Mouse (Mus musculus) mature B cell (primary cell): ENCODE data around the gene Etnk1.
"Not testable (repeated sequence)": the region's sequence is repeated elsewhere in the genome, so short reads cannot be mapped to it uniquely, and the experiment has no call there.

ENCODE experiments used
- in situ Hi-C: fragments of 300-500 bp; cut with MboI; formaldehyde crosslinking; loops from 2 replicates; pipeline ENCODE4 v1.14.3; 2019

Etnk1 gene

GRCm38 (mm10) chr6:143170166-143170960 lies 3.3 kb downstream of the Etnk1 start:
- in situ Hi-C loops, result no loop called here

DNA sequence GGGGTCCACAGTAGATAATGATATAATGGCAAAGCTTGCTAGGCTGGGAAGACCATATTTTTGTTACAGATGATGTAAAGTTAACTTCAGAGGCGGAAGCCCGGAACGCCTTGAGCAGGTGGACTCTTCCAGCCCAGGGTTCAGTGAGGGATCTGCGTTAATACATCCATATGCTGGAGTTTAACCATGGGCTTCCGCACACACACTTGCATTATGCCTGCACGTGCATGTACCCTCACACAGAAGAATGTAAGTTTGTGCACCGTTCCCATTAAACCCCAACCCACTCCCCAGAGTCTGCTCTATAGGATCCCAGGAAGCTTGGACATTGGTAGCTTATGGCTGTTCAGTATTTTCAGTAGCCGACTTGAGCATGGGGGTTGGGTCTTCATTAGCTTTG lies 4.0 kb downstream of the Etnk1 start:
- in situ Hi-C loops, result no loop called here

DNA sequence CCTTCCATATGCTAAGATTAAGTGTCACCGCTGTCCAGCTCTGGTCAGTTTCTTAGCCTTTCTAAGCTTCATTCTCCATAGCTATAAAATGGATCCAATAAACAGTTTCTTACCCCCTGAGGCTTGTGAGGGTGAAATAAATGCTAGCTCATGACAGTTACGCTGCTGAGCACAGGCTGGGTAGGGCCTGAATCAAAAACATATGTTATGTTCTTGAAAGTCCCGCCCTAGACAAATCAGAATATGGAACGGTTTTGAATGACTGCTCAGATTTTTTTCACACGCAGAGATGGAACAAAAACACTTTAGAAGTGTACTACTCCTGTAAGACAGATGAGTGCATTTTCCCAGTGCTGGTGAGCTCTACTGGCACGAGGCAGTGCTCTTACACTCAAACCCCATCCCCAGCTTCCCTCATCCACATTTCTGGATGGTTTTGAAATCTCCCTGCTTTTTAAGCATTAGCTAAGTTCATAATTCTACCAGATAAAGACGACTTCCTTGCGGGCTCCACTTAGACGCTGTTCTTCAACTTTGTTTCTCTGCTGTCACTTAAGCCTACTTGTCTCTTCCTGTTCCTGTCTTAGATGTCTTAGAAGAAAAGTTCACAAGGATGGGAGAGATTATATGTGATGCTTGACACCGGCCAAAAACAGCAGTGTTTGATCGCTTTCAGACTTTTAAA lies 4.9 kb downstream of the Etnk1 start:
- in situ Hi-C loops, result no loop called here

- in situ Hi-C loops, result not testable (repeated sequence)
Observed at GRCm38 (mm10) chr6:143172683-143173082, 5.7 kb downstream of the Etnk1 start.

GRCm38 (mm10) chr6:143174226-143174625 lies 7.2 kb downstream of the Etnk1 start:
- in situ Hi-C loops, result no loop called here

- in situ Hi-C loops, result no loop called here
Observed at GRCm38 (mm10) chr6:143174906-143175656, 8.1 kb downstream of the Etnk1 start.

DNA sequence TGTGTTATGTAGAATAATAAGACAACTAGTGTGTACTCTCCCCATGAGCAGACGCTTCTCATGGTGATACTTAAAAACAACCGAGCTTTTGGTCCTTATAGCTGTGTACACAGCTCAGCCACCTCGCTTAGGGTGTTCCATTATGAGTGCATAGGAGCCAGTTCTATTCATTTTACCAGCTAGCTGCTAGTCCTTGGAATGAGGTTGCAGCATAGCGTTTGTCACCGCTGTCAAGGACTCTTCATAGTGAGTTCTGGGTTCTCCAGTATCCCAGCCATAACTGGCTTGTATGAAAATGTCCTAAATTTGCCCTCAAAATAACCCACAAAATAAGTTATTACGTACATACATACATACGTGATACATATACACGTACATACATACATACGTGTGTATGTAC lies 9.1 kb downstream of the Etnk1 start:
- in situ Hi-C loops, result no loop called here

DNA sequence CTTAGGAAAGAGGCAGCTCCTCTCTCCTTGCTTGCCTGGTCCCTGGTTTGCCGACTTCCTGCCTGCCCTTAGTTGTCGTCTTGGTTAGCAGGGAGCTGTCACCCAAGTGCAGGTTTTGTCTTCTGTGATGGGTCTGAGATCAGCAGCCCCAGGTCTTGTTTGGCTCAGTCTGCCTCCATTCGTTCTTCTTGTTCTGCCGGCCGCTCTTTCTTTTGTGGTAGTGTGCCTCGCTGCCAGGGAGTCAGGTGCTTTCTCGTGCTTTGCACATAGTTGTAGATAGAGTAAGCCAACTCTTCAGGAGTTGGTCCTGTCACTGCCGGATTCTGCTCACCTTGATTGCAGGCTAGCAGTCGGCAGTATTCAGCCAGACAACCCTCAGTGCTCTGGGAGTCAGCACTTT lies 9.6 kb downstream of the Etnk1 start:
- in situ Hi-C loops, result no loop called here

DNA sequence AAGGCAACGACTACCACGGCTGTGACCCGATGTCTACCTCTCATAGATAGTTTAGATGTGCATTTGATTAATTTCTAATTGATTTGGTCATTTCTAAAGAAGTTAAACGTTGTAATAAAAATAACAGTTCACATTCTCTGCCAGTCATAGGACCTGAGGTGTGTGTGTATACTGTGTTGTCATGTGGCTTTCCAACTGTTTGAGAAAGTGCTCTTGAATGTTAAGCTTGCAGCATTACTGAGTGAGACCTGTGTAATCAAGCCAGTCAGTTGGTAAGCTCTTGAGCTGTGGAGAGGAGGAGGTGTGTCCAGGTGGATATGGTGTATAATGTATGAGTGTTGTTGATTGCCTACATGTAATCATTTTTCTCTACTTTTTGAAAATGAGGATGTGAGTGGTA lies 12.2 kb downstream of the Etnk1 start:
- in situ Hi-C loops, result no loop called here

- in situ Hi-C loops, result no loop called here
Observed at GRCm38 (mm10) chr6:143179733-143180132, 12.7 kb downstream of the Etnk1 start.

DNA sequence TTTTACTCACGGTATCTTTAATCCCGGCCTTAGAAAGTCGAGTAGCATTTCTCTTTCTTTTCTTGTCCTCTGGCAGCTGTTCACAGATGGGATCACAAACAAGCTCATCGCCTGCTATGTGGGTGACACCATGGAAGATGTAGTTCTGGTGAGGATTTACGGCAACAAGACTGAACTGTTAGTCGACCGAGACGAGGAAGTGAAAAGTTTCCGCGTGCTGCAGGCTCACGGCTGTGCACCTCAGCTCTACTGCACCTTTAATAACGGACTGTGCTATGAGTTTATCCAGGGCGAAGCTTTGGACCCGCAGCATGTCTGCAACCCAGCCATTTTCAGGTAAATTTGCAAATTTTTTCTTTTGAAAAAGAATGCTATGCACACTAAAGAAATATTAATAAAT lies 13.5 kb downstream of the Etnk1 start:
- in situ Hi-C loops, result no loop called here

DNA sequence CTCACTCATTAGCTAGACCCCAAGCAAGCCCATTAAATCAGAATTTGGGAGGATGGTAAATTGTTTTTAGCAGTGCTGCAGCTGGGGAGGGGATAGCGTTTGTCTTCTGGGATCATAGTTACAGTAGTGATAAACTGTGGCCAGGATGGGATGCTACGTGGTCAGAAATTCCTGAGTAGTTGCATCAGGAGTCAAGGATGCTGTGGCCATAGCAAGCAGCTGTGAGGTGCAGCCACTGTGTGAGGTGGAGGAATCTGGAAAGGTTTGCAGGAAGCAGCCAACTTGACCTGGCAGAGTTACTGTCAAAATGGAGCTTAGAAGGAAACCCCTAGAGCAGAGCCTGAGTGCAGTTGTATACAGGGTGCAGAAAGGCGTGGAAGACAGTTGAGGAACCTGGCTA lies 17.1 kb downstream of the Etnk1 start:
- in situ Hi-C loops, result no loop called here

DNA sequence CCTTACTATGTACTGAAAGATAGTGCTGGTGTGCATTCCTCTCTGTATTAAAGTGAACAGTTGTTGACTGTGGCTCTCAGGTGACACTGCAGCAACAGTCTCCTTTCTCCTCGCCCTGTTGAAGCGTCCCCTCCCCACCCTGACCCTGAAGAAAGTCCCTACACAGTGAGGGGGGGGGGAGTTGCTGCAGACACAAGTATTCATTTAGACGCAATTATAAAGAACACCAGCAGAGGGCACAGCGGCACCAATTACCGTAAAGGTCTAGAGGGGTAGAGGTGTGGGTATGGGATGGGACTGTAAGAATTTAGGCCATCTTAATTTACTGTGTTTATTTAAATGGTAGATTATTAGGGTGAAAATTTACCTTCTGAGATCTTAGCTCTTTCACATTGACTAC lies 17.7 kb downstream of the Etnk1 start:
- in situ Hi-C loops, result no loop called here

- in situ Hi-C loops, result no loop called here
Observed at GRCm38 (mm10) chr6:143190838-143191476, 23.9 kb downstream of the Etnk1 start.

DNA sequence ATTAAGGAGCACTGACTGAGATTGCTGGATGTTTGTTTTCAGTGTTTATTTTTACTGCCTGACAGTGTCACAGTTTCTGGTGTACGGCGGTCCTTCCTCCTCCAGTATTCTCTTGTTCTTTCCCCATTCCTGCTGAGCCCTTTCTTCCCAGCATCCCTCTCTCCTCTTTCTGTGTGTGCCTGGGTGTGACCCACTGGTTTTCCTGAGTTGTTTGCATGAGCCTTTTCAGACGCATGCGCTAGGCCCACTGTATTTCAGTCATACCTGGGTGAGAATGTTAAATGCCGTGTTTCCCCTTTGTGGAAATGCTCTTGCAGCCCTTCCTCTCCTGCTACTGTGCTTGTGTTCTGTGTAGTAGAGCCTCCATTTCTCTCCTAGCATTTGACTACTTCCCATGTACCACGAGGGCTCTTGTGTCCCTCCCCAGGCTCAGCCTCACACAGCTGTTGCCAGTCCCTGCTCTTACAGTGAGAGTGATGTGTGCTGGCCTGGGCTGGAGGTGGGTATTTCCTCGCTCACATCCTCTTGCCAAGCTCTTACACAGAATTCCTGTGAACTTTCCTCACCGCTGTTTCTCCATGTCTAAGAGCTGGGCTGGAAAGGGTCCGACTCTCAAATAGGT lies 24.6 kb downstream of the Etnk1 start:
- in situ Hi-C loops, result no loop called here

GRCm38 (mm10) chr6:143192709-143193108 lies 25.7 kb downstream of the Etnk1 start:
- in situ Hi-C loops, result no loop called here

DNA sequence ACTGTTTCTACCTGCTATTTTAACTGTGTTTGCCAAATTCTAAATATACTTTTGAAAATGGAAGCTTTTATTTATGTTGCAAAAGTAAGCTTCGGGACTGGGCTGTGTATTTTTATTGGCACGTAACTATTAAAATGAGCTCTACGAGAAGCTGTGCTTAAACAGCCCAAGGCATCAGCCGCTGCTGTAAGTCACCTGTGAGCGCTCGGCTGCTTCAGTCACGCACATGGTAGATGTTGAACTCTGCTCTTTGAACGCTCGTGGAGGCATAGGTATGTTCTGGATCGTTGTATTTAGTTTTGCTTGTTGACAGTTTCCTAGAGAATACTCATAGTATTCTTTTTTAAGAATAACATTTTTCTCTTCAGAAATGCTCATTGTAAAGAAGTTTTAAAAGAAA lies 26.1 kb downstream of the Etnk1 start:
- in situ Hi-C loops, result no loop called here

DNA sequence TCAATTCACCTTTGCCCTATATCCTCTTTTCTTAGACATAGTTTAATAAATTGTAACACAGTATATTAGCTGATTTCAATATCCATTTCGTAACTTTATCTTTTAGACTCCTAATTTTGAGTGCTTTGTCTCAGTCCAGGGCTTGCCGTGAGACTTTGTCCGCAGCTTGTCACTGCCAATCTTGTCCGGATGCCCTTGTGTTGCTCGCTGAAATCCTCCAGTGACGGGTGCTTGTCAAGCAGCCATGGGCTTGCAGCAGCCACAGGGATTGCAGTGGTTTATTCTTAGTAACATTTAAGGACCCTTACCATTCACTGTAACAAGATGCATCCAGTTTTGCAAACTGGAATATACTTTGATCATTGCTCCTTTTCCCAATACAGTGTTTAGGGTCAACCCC lies 26.6 kb downstream of the Etnk1 start:
- in situ Hi-C loops, result no loop called here

- in situ Hi-C loops, result no loop called here
Observed at GRCm38 (mm10) chr6:143197053-143197452, 30.0 kb downstream of the Etnk1 start.

GRCm38 (mm10) chr6:143198421-143198820 lies 31.4 kb downstream of the Etnk1 start:
- in situ Hi-C loops, result no loop called here

- in situ Hi-C loops, result no loop called here
Observed at GRCm38 (mm10) chr6:143203097-143203496, 36.1 kb downstream of the Etnk1 start.

DNA sequence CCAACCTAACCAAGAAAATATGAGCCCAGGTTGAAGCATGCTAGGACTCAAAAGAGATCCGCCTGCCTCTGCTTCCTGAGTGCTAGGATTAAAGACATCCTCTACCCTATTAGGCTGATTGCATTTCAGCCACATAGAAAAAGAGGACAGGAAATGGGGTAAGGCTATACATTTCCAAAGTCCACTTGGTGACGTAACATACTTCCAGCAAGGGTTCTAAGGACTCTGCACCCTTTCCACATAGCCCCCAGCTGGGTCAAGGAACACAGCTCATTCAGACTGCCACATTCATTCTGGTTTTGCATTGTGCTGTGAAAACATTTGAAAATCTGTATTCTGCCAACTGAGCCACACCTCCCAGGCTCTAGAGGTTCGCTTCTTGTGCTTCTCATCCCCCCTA lies 41.9 kb downstream of the Etnk1 start:
- in situ Hi-C loops, result no loop called here
